Mouse (Mus musculus) cerebellum, postnatal 4 days (tissue): ENCODE measurements at regions not wholly inside any gene's neighbourhood (a gene's known extent, or its start where the extent isn't known, plus 50 kb on each side); places are given as distances from the start of the nearest gene placed in this dataset.

ENCODE experiments used
- DNase-seq, 2 experiments: peaks; one replicate each; pipeline ENCODE4 v3.0.0; 2022; ENCODE audit warnings: low spot score in 2 of 2, mixed read lengths in 1 of 2

DNA sequence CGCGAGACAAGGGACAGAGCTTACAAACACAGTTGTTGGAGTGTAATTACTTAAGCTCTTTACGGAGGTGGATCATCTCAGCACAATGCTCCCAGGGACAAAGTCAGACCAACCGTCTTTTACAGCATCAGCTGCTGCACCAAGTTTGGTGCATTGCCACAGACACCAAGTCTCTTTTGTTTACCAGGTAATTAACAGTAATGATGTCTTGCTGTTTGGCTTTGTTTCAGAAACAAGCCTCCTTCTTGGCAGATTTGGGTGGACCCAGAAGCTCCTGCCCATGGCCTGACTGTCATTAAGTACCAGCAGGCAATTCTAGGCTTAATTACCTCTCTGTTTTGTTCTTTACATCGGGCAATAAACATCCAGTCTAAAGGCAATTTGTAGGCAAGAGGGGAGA is 572.0 kb upstream of the Itga1 start:
- DNase-seq: no peak

DNA sequence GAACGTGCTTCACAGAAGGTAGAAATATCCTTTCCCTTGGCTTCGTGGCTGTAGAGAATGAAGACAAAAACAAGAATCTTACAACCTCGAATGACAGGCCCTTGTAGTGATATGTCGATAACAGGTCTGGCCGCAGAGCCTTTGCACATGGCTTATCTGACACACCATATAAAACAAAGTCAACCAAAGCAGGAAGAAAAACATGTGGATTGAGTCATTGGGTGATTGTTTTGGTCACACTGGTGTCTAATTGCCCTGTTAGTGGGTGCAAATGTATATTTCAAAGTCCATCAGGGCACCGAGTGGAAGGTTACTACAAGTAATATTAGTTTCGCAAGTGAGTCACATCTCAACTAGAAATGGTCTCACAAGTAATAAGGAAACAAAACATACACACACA is 569.9 kb upstream of the Itga1 start:
- no peak for DNase-seq

DNA sequence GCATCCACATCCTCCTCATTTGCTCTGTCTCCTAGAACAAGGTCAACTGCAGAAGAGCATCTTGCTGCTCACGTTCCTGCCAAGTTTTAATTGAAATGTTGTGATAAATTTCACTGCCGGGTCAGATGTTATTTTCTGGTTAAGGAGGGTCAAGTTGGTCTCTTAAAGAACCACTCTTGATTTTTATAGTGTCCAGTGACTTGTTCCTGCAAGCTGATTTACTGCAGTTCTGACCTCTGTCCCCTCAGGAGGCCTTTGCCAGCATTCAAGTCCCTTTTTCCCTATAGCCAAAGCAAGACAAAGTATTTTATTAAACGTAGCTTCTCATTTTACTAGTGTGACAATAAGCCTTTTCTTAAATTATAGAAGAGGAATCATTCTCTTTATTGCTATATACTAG is 567.8 kb upstream of the Itga1 start:
- DNase-seq: no peak

DNA sequence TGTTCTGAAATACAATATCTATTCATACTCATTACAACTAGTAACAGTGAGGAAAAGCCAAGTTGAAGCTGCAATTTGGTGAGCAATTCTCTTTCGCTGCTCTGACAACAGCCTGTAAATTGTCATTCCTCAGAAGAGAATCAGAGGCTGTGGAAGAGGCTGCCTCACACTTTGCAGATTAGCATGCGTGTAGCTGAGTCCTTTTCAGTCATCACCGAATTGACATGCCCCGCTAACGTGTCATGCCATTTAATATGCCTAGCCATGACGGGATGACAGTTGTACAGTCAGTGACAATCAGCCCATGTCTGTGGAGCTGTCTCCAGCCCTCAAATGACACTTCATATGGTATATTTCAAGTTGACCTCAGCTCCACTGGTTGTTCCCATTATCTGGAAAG is 553.4 kb upstream of the Itga1 start:
- DNase-seq: no peak

GRCm38 (mm10) chr13:115652935-115653334 is 551.2 kb upstream of the Itga1 start:
- no peak for DNase-seq

DNA sequence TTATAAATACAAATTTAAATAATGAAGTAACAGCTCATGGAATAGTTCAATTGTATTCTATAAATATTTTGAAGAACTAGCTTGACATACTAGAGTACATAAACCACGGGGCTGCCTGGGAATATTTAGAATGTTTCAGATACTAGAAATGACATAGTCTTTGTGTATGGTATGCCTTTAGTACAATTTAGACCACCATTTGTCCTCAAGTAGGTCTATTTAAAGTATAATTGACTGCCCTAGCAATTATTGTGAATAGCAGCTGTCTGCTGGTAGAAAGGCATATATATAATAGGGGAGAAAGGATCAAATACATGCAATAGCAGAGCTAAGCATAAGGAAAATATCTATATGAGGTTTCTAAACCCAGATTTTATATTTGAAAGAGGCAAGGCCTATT is 550.6 kb upstream of the Itga1 start:
- DNase-seq: no peak

- DNase-seq: no peak
Measured at GRCm38 (mm10) chr13:115631410-115632105, 529.8 kb upstream of the Itga1 start.

- no peak for DNase-seq
Measured at GRCm38 (mm10) chr13:115630603-115631002, 528.8 kb upstream of the Itga1 start.

GRCm38 (mm10) chr13:115613174-115613573 is 511.4 kb upstream of the Itga1 start:
- DNase-seq: no peak

- no peak for DNase-seq
Measured at GRCm38 (mm10) chr13:115606441-115606840, 504.7 kb upstream of the Itga1 start.

DNA sequence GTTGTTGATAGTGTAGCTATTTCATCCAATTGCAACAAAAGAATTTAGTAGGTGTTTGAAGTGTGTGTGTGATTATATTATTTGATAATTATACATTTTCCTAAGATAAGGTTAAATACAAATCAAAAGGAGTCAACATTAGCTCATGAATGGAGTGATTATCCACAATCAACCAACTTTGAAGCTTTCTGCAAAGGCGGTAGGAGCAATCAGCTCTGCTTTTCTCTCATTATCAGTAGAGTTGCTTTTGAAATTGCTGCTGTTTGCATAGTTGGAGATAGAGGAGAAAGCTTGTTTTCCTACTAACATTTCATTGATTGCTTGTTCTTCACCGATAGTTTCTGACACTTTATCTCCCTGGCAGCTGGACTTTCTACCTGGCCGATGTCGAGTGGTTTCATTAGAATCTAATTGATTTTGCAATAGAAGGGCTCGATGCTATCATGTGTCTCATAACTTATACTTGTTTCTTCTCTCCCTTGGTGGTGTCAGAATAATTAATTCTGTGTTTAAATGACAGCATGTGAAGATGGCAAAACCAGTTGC is 493.4 kb upstream of the Itga1 start:
- no peak for DNase-seq

GRCm38 (mm10) chr13:115575967-115576366 is 474.2 kb upstream of the Itga1 start:
- DNase-seq: no peak

GRCm38 (mm10) chr13:115575052-115575891 is 473.5 kb upstream of the Itga1 start:
- DNase-seq: no peak

- no peak for DNase-seq
Measured at GRCm38 (mm10) chr13:115541167-115541566, 439.4 kb upstream of the Itga1 start.

DNA sequence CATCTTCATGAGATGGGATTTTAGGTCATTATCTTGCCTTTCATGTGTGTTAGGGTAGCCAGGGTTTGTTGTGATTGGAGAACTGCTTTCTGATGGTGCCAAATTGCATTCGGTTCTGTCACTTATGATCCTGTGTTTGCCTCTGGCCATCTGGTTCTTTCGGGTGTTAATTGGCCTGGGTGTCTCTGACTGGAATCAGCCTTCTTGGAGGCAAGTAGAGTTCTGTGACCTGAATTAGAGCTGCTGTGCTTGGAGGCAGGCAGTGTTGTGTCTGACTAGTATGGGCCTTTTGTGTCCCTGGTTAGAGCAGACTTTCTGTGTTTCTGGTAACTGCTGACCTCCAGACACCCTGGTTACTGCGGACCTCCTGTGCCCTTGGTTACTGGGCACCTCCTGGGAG is 434.1 kb upstream of the Itga1 start:
- no peak for DNase-seq

DNA sequence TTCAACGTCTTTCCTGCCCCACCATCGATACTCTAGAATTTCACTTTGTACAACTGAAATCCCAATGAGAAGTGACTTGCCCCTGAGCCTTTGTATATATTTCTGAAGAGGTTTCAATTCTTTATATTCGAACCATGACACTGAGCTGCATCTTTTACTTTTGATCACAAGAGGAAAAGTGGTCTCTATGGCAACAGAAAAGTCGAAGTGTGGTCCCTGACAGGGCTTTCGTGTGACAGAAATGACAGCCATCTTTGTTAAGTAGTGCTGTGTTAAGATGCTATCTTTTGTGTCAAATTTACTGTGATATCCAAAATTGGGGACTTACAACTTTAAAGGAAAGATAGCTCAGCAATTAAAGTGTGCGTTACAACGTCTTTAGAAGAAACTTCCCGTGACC is 412.1 kb upstream of the Itga1 start:
- no peak for DNase-seq

DNA sequence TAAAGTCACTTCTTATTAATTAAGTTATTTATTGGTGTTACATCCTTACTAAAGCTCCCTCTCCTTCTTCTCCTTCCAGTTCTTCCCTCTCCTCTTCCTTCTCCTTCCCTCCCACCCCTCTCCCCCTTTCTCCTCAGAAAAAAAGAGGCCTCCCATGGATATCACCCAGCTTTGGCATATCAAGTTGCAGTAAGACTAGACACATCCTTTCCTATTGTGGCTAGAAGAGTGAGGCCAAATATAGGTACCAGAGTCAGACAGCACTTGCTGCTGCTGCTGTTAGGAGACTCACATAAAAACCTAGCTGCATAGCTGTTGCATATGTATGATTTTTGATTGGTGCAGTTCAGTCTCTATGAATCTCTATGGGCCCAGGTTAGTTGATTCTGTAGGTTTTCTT is 410.4 kb upstream of the Itga1 start:
- DNase-seq: no peak

GRCm38 (mm10) chr13:115508646-115509045 is 406.9 kb upstream of the Itga1 start:
- DNase-seq: no peak

GRCm38 (mm10) chr13:115494399-115494798 is 392.6 kb upstream of the Itga1 start:
- no peak for DNase-seq

GRCm38 (mm10) chr13:115475861-115476260 is 374.1 kb upstream of the Itga1 start:
- DNase-seq: no peak

GRCm38 (mm10) chr13:115465689-115466088 is 363.9 kb upstream of the Itga1 start:
- no peak for DNase-seq

GRCm38 (mm10) chr13:115451244-115451643 is 349.5 kb upstream of the Itga1 start:
- DNase-seq: no peak
